Mouse (Mus musculus) embryonic fibroblast, embryonic 13.5 days (primary cell): ENCODE data around the gene Rpl13a.

Experiments
- CTCF ChIP-seq: IDR thresholded peaks from 2 replicates; pipeline ENCODE4 v1.5.1; 2011; ENCODE audit warnings: mild to moderate bottlenecking, control low read depth, low read length, moderate library complexity, borderline replicate concordance; ENCODE audit not compliant: insufficient read depth
- POLR2A ChIP-seq: IDR thresholded peaks from 2 replicates; pipeline ENCODE4 v1.6.1; 2011; ENCODE audit warnings: low read depth, mild to moderate bottlenecking, control low read depth, low read length, moderate library complexity

DNA sequence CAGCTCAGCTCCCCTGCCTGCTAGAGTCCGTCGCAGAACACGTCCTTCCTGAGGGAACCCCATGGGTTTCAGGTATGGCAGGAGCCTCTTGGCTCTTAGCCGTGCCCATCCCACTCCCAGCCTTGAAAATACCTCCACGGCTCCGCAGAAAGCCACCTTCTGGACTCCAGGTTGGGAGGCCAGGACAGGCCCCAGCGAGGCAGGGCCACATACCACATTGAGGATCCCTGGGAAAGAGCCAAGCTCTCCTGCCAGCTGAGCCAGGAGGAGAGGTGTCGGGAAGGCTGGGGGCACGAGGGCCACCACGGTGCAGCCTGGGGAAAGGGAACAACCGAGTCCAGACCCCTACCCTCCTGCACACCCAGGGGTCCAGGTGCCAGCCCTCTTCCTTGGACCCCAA is 18.7 kb upstream of the Rpl13a start:
- TF ChIP-seq CTCF = no peak
- TF ChIP-seq POLR2A = no peak
